Mouse (Mus musculus) hindbrain, embryonic 11.5 days (tissue): ENCODE measurements at regions not wholly inside any gene's neighbourhood (a gene's known extent, or its start where the extent isn't known, plus 50 kb on each side); places are given as distances from the start of the nearest gene placed in this dataset.

Experiments used
- ATAC-seq: fragments of 200-750 bp; cut with Nextera tagmentation; 2 replicates; pipeline ENCODE4 v1.8.0; 2017; ENCODE audit warnings: mild to moderate bottlenecking, moderate TSS enrichment, moderate library complexity; ENCODE audit not compliant: low FRiP score
- DNase-seq: peaks from one replicate; pipeline ENCODE4 v3.0.0-alpha.2; 2015; ENCODE audit warnings: low spot score
- H3K27ac ChIP-seq: fragments of 300-500 bp; sonication (generic); 2 replicates; pipeline ENCODE4 v1.5.1; 2014; ENCODE audit warnings: mild to moderate bottlenecking, low read depth, low read length
- H3K27me3 ChIP-seq: fragments of 300-500 bp; sonication (generic); 2 replicates; pipeline ENCODE4 v1.6.1; 2014; ENCODE audit warnings: mild to moderate bottlenecking, low read length, moderate library complexity, mixed read lengths; ENCODE audit not compliant: control insufficient read depth, insufficient read depth
- H3K36me3 ChIP-seq: fragments of 300-500 bp; sonication (generic); 2 replicates; pipeline ENCODE4 v1.6.1; 2014; ENCODE audit warnings: mild to moderate bottlenecking, low read length, moderate library complexity, mixed read lengths; ENCODE audit not compliant: control insufficient read depth, insufficient read depth
- H3K4me1 ChIP-seq: fragments of 300-500 bp; sonication (generic); replicated peaks from 2 replicates; pipeline ENCODE4 v1.6.1; 2014; ENCODE audit warnings: low read length, mixed read lengths; ENCODE audit not compliant: control insufficient read depth, insufficient read depth
- H3K4me2 ChIP-seq: fragments of 300-500 bp; sonication (generic); replicated peaks from 2 replicates; pipeline ENCODE4 v1.6.1; 2014; ENCODE audit warnings: mild to moderate bottlenecking, low read depth, low read length
- H3K4me3 ChIP-seq: fragments of 300-500 bp; sonication (generic); 2 replicates; pipeline ENCODE4 v1.5.1; 2014; ENCODE audit warnings: low read depth, low read length
- H3K9ac ChIP-seq: fragments of 300-500 bp; sonication (generic); 2 replicates; pipeline ENCODE4 v1.6.1; 2014; ENCODE audit warnings: low read depth, low read length
- H3K9me3 ChIP-seq: fragments of 300-500 bp; sonication (generic); 2 replicates; pipeline ENCODE4 v1.6.1; 2016; ENCODE audit warnings: low read length; ENCODE audit not compliant: control insufficient read depth
- WGBS: fragments of 180-500 bp; shearing (Covaris S2); extraction: QIAGEN DNeasy Blood & Tissue Kit; methylation state at CpG from one replicate; pipeline ENCODE4 v1.1.7; 2014; 5-methylcytosine and 5-hydroxymethylcytosine counted together

- DNase-seq (no peak), ATAC-seq (no peak)
- no peak overlapping the region for H3K9ac ChIP-seq
- H3K27me3 ChIP-seq: no peaks in the 10 kb centered on the region
- H3K4me1 ChIP-seq: no peaks in the 10 kb centered on the region
- H3K36me3 ChIP-seq: no peaks in the 10 kb centered on the region
- no peak overlapping the region for H3K4me2 ChIP-seq
- no peak overlapping the region for H3K27ac ChIP-seq
- H3K9me3 ChIP-seq: no peaks in the 10 kb centered on the region
- 87% methylated on average over 3 of the region's 3 CpGs for WGBS
- no peak overlapping the region for H3K4me3 ChIP-seq
These were observed 666.0 kb upstream of the Map3k7 start for GRCm38 (mm10) chr4:31297848-31298247.

GRCm38 (mm10) chr4:31319269-31319668 is 644.6 kb upstream of the Map3k7 start:
- 73% methylated on average over 6 of the region's 6 CpGs for WGBS
- no peaks in the 10 kb centered on the region for H3K27me3 ChIP-seq
- no peak overlapping the region for H3K27ac ChIP-seq
- ATAC-seq (no peak), DNase-seq (no peak)
- H3K4me2 ChIP-seq: no peak overlapping the region
- H3K36me3 ChIP-seq: no peaks in the 10 kb centered on the region
- no peak overlapping the region for H3K9ac ChIP-seq
- H3K4me3 ChIP-seq: no peak overlapping the region
- no peaks in the 10 kb centered on the region for H3K4me1 ChIP-seq
- no peaks in the 10 kb centered on the region for H3K9me3 ChIP-seq

- no peak overlapping the region for H3K27ac ChIP-seq
- H3K4me2 ChIP-seq: no peak overlapping the region
- 78% methylated on average over 8 of the region's 8 CpGs for WGBS
- no peak overlapping the region for H3K4me3 ChIP-seq
- DNase-seq (no peak), ATAC-seq (no peak)
- no peaks in the 10 kb centered on the region for H3K27me3 ChIP-seq
- H3K4me1 ChIP-seq: no peaks in the 10 kb centered on the region
- no peaks in the 10 kb centered on the region for H3K9me3 ChIP-seq
- H3K9ac ChIP-seq: no peak overlapping the region
- no peaks in the 10 kb centered on the region for H3K36me3 ChIP-seq
These were observed 643.0 kb upstream of the Map3k7 start for GRCm38 (mm10) chr4:31320734-31321507.

- Histone ChIP-seq H3K9me3 (no peaks in the 10 kb centered on the region), H3K27ac (no peak overlapping the region), H3K27me3 (no peaks in the 10 kb centered on the region), H3K4me3 (no peak overlapping the region), H3K4me1 (no peaks in the 10 kb centered on the region), H3K36me3 (no peaks in the 10 kb centered on the region), H3K4me2 (no peak overlapping the region), H3K9ac (no peak overlapping the region)
- ATAC-seq (no peak), DNase-seq (no peak)
- 94% methylated on average over 3 of the region's 3 CpGs for WGBS
These were observed 640.1 kb upstream of the Map3k7 start for GRCm38 (mm10) chr4:31323816-31324215.

- DNase-seq (no peak), ATAC-seq (no peak)
- Histone ChIP-seq H3K27me3 (no peaks in the 10 kb centered on the region), H3K4me1 (no peaks in the 10 kb centered on the region), H3K4me2 (no peak overlapping the region), H3K27ac (no peak overlapping the region), H3K4me3 (no peak overlapping the region), H3K9ac (no peak overlapping the region), H3K36me3 (no peaks in the 10 kb centered on the region), H3K9me3 (no peaks in the 10 kb centered on the region)
- WGBS: 66% methylated on average over 5 of the region's 5 CpGs
These were observed 635.1 kb upstream of the Map3k7 start for GRCm38 (mm10) chr4:31328798-31329197.

- Histone ChIP-seq H3K27me3 (no peaks in the 10 kb centered on the region), H3K4me2 (no peak overlapping the region), H3K27ac (no peak overlapping the region), H3K36me3 (no peaks in the 10 kb centered on the region), H3K4me3 (no peak overlapping the region), H3K9ac (no peak overlapping the region), H3K9me3 (no peaks in the 10 kb centered on the region), H3K4me1 (no peaks in the 10 kb centered on the region)
- ATAC-seq (no peak), DNase-seq (no peak)
These were observed 632.8 kb upstream of the Map3k7 start for GRCm38 (mm10) chr4:31331053-31331452.

GRCm38 (mm10) chr4:31335686-31336085 is 628.2 kb upstream of the Map3k7 start:
- H3K36me3 ChIP-seq: no peaks in the 10 kb centered on the region
- no peak overlapping the region for H3K9ac ChIP-seq
- H3K4me1 ChIP-seq: no peaks in the 10 kb centered on the region
- DNase-seq (no peak), ATAC-seq (no peak)
- no peak overlapping the region for H3K4me2 ChIP-seq
- no peaks in the 10 kb centered on the region for H3K9me3 ChIP-seq
- no peak overlapping the region for H3K27ac ChIP-seq
- WGBS: 84% methylated on average over 3 of the region's 3 CpGs
- H3K4me3 ChIP-seq: no peak overlapping the region
- H3K27me3 ChIP-seq: no peaks in the 10 kb centered on the region

GRCm38 (mm10) chr4:31337980-31338379 is 625.9 kb upstream of the Map3k7 start:
- DNase-seq: no peak
- H3K27me3 ChIP-seq: no peaks in the 10 kb centered on the region
- no peak overlapping the region for H3K4me3 ChIP-seq
- no peak overlapping the region for H3K9ac ChIP-seq
- H3K4me2 ChIP-seq: no peak overlapping the region
- ATAC-seq: 0 out of 2 replicates have a peak, but pooled peaks have one; percentile 40
- H3K4me1 ChIP-seq: no peaks in the 10 kb centered on the region
- H3K36me3 ChIP-seq: no peaks in the 10 kb centered on the region
- WGBS: 48% methylated on average over 4 of the region's 4 CpGs
- no peaks in the 10 kb centered on the region for H3K9me3 ChIP-seq
- H3K27ac ChIP-seq: no peak overlapping the region
